Mouse (Mus musculus): ENCODE measurements around the gene Bud23. TPM values are rescaled to one million over a fixed set of nuclear protein-coding genes. Genes with fewer than 3 reads are reported as not detected.
"Not testable (repeated sequence)": the region's sequence is repeated elsewhere in the genome, so short reads cannot be mapped to it uniquely, and the experiment has no call there.

Bud23 gene
- 98.6 and 112 TPM in 2 replicates for polyA plus RNA-seq (2015; fragmentation: Nextera tagmentation; extraction: Ambion mirVana)

DNA sequence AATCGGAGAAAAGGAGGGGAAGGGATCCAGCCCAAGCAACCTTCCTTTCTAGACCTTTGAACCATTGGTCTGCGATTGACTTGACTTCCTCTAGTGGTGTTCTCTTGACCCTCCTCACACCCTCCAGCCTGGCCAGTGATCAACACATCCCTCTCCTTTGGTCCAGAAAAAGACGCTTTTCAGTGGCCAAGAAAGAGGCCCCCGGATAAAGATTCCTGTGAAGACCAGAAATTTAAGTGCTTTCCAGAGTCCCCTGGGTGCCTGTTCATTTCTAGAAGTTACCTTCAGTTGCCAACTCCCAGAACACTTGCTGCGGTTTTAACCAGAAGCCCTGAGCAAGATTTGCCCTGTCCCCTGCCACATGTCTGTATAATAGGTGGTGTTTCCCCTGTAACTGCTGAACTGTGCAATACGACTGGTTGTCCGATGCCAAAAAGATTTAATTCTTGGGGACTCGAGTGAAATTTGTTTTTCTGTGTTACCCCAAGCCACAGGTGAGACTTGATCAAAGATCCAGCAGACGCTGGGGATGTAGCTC, at the start of gene Bud23:
Gene Bud23 (minus strand): TSS at position 51 of the 538 bp plus-strand sequence.
- peak within 1 kb of the TSS; percentile 96 for H3K4me2 ChIP-seq
- peak within 1 kb of the TSS; percentile 23; the same call in 1 of the 2 replicates for H3K27ac ChIP-seq
- H3K9ac ChIP-seq = peak within 1 kb of the TSS; percentile 73
- peaks cover 11% of the 10 kb centered on the region; the same call in 1 of the 2 replicates for H3K4me1 ChIP-seq
- ATAC-seq (ENCODE audit: insufficient read depth, low FRiP score, low read depth); H3K27me3 ChIP-seq (replicated peaks); H3K9me3 ChIP-seq: not testable (repeated sequence)
- H3K4me3 ChIP-seq (replicated peaks) = peak within 1 kb of the TSS; percentile 92
- WGBS = 73% methylated on average over 9 of the region's 9 CpGs
- H3K36me3 ChIP-seq = peaks cover 25% of the 10 kb centered on the region

DNA sequence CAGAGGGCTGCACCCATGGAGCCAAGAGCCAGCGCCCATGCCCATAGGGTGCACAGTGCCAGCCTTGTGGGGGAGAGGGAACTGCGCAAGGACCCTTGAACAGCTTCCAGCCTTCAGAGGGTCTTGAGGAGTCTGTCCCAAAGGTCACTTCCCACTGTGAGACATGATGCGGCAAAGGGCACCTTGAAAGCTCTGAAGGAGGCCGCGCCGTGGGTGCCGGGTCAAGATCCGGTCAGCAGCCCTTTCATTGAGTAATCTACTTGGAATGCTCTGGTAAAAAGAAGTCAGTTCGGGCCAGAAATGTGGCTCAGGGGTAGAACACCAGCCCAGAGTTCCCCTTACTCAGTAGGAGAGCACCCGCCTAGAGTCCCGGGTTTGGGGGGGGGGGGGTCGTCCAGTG, 49.0 kb upstream of the Bud23 start:
- no peak overlapping the region for H3K4me2 ChIP-seq
- no peaks in the 10 kb centered on the region for H3K9me3 ChIP-seq
- peaks cover 6% of the 10 kb centered on the region for H3K27me3 ChIP-seq (replicated peaks)
- no peak for ATAC-seq (ENCODE audit: insufficient read depth, low FRiP score, low read depth)
- peaks cover 3% of the 10 kb centered on the region for H3K4me1 ChIP-seq
- H3K36me3 ChIP-seq = no peaks in the 10 kb centered on the region
- no peak overlapping the region for H3K27ac ChIP-seq
- no peak overlapping the region for H3K4me3 ChIP-seq (replicated peaks)
- WGBS = 88% methylated on average over 12 of the region's 12 CpGs
- H3K9ac ChIP-seq = no peak overlapping the region

DNA sequence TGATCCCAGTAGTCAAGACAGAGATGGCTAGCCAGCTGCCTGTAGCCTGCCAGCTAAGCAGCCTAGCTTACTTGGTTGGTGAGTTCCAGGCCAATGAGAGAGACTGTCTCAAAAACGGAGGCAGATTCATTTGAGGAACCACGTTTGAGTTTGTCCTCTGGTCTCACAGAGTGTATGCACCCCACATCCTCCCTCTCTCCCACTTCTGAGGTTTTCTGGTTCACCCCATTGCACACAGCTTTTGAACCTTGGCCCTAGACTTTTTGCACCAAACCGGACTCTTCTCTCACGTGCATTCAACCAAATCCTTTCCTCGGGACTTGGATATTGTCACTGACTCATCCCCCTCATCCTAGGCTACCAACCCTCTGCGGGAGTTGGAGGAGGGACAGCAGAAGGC, 45.2 kb upstream of the Bud23 start:
- WGBS = 76% methylated on average over 6 of the region's 6 CpGs
- Histone ChIP-seq H3K36me3 (no peaks in the 10 kb centered on the region), H3K4me3 (replicated peaks) (no peak overlapping the region), H3K27me3 (replicated peaks) (peaks cover 30% of the 10 kb centered on the region), H3K4me2 (no peak overlapping the region), H3K4me1 (peaks cover 16% of the 10 kb centered on the region), H3K9me3 (no peaks in the 10 kb centered on the region), H3K9ac (no peak overlapping the region), H3K27ac (no peak overlapping the region)
- ATAC-seq (ENCODE audit: insufficient read depth, low FRiP score, low read depth) = no peak

DNA sequence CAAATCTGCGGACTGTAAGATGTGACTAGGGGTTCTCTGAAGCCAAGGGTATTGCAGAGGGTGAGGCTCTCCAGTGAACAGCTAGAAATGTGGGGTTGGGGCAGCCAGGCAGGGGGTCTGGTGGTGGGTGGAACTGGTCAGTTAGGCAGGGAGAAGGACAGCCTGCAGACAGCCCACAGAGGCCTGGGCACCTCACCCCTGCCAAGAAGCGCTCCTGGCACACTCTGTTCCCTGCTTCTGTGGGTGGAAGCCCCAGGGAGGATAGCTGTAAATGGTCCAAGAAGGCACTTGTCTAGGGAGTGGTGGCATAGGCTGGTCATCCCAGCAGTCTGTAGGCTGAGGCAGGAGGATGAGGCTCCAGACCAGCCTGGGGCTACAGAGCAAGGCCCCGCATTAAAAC, 44.7 kb upstream of the Bud23 start:
- Histone ChIP-seq H3K27ac (no peak overlapping the region), H3K36me3 (no peaks in the 10 kb centered on the region), H3K4me2 (no peak overlapping the region), H3K27me3 (replicated peaks) (peaks cover 30% of the 10 kb centered on the region), H3K9ac (no peak overlapping the region), H3K4me1 (peaks cover 16% of the 10 kb centered on the region), H3K9me3 (no peaks in the 10 kb centered on the region), H3K4me3 (replicated peaks) (no peak overlapping the region)
- 88% methylated on average over 3 of the region's 3 CpGs for WGBS
- ATAC-seq (ENCODE audit: insufficient read depth, low FRiP score, low read depth) = no peak

DNA sequence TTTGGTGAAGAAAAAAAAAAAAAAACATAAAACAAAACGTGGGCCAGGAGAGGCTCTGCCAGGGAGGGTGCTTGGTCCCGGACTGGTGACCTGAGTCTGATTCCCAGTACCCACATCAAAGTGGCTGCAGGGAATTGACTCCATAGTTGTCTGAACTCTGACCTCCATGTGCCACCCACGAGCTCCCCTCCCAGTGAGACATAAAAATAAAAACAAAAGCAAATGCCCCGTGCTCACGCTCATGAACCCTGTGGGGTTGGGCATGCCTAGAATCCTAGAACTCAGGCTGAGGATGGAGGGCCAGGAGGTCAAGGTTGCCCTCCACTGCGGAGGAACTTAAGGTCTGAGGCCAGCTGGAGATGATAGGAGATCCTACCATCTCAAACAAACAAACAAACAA, 44.3 kb upstream of the Bud23 start:
- no peak overlapping the region for H3K4me3 ChIP-seq (replicated peaks)
- no peaks in the 10 kb centered on the region for H3K36me3 ChIP-seq
- ATAC-seq (ENCODE audit: insufficient read depth, low FRiP score, low read depth) = no peak
- no peaks in the 10 kb centered on the region for H3K9me3 ChIP-seq
- no peak overlapping the region for H3K4me2 ChIP-seq
- H3K4me1 ChIP-seq = peaks cover 16% of the 10 kb centered on the region
- no peak overlapping the region for H3K9ac ChIP-seq
- peaks cover 30% of the 10 kb centered on the region for H3K27me3 ChIP-seq (replicated peaks)
- no peak overlapping the region for H3K27ac ChIP-seq
- 67% methylated on average over 6 of the region's 6 CpGs for WGBS

DNA sequence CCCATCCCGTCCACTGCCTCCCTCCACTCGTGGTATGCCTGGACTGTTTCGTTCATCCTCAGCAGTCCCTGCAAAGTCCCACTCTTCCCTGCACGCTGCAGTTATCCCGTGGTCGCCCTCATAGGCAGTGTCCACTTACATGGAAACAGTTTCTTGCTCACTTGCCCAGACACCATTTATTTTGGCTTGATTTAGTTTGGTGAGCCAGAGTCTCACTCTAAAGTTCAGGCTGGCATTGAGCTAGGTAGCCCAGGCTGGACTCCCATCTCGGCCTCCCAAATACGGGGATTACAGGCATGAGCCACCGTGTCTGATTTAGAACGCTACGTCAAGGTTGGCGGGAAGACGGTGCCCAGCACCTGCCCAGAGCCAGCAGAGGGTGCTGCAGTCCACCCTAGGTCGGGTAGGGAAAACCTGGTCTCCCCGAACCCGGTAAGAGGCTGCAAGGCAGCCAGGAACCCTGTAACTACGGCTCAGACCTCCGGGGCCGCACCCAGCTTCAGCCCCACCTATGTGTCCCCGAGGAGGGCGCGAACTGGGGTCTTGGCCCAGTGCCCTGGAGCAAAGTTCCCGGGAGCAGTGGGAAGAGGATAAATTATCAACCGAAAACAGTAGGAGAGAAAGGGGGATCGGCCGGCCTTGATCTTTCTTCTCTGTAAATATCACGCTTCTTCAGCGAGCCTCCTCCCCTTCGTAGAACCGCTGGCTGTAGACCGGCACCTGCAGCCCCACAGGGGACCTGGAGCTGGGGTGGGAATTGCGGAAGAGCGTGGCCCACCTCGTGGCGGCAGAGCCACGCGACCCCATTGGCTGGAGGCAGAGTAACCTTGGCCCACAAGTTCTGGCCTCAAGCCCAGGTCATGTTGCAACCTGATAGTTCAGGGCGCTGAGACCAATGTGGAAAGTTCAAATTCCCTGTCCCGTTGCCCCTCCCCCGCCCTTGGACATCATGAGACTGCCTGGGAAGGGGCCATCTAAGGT, 43.1 kb upstream of the Bud23 start:
- Histone ChIP-seq H3K9ac (no peak overlapping the region), H3K36me3 (no peaks in the 10 kb centered on the region), H3K4me1 (peaks cover 16% of the 10 kb centered on the region), H3K4me3 (replicated peaks) (peak overlapping the region; percentile 51), H3K4me2 (peak overlapping the region; percentile 93), H3K27me3 (replicated peaks) (peaks cover 30% of the 10 kb centered on the region), H3K9me3 (no peaks in the 10 kb centered on the region), H3K27ac (no peak overlapping the region)
- WGBS = 5% methylated on average over 40 of the region's 40 CpGs
- ATAC-seq (ENCODE audit: insufficient read depth, low FRiP score, low read depth) = peak; percentile 58

DNA sequence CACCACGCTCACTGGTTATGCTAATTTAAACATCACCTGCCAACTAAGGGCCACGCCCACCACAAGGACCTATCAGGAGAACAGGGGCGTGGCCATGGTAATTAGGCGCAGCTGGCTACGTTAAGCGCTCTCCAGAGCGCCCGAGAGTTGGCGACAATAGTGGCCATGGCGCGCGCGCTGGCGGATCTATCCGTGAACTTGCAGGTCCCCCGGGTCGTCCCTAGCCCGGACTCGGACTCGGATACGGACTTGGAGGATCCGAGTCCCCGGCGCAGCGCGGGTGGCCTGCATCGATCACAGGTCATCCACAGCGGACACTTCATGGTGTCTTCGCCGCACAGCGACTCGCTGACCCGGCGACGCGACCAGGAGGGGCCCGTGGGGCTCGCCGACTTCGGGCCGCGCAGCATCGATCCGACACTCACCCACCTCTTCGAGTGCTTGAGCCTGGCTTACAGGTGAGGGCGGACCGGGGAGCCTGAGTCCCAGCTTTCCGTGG, 42.0 kb upstream of the Bud23 start:
- peaks cover 16% of the 10 kb centered on the region for H3K4me1 ChIP-seq
- WGBS = under 1% methylated on average over 48 of the region's 48 CpGs
- H3K27ac ChIP-seq = no peak overlapping the region

DNA sequence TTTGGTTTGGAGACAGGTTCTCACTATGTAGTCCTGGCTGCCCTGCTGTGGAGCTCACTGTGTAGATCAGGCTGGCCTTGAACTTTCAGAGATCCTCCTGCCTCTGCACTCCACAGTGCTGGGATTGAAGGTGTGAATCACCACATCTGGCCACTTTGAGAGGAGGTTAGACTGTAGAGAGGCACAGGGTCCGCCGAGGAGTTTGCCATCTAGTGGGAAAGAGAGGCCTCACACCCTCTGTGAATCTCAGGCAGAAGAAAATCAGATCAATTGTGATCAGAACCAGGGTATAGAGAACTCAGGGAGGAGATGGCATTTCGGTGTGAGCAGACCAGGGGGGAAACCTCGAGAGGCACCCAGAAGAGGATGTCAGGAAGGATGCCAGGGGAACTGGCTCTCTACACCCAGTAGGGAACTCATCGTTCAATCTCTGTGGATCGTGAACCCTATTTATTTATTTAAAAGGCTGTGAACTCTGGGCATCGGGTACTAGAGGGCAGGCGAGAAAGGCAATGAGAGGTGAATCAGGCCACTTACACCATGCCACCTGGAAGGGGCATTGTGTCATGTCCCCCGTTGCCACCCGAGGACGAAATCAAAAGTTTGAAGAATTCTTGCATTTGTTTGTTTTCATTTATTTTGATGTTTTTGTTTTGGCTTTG, 39.4 kb upstream of the Bud23 start:
- no peaks in the 10 kb centered on the region for H3K36me3 ChIP-seq
- no peak overlapping the region for H3K4me2 ChIP-seq
- H3K9ac ChIP-seq = no peak overlapping the region
- 63% methylated on average over 11 of the region's 11 CpGs for WGBS
- H3K4me3 ChIP-seq (replicated peaks) = no peak overlapping the region
- ATAC-seq (ENCODE audit: insufficient read depth, low FRiP score, low read depth) = no peak
- H3K4me1 ChIP-seq = peaks cover 16% of the 10 kb centered on the region
- no peaks in the 10 kb centered on the region for H3K9me3 ChIP-seq
- H3K27ac ChIP-seq = no peak overlapping the region
- H3K27me3 ChIP-seq (replicated peaks) = peaks cover 25% of the 10 kb centered on the region

More for the DNA sequence above, 42.0 kb upstream of the Bud23 start:
- H3K27me3 ChIP-seq (replicated peaks) = peaks cover 30% of the 10 kb centered on the region
- H3K9ac ChIP-seq = peak overlapping the region; percentile 25; the same call in 1 of the 2 replicates
- H3K4me2 ChIP-seq = peak overlapping the region; percentile 93
- H3K9me3 ChIP-seq = no peaks in the 10 kb centered on the region
- peak overlapping the region; percentile 51 for H3K4me3 ChIP-seq (replicated peaks)
- peak; percentile 84 for ATAC-seq (ENCODE audit: insufficient read depth, low FRiP score, low read depth)
- no peaks in the 10 kb centered on the region for H3K36me3 ChIP-seq

DNA sequence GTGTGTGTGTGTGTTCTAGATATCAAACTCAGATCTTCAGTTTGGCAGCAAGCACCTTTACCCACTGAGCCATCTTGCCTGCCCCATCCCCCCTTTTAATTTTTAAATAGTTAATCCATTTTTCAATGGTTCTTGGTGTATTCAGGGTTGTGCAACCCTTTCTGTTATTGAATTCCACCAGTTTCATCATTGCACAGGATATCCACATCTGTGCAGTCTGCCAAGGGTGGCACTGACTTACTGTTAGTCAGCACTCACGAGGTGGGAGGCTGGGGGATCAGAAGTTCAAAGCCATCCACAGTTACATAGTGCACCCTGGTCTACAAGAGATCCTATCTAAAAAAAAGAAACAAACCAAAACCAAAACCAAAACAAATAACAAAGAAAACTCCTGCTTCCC, 36.2 kb upstream of the Bud23 start:
- no peak overlapping the region for H3K9ac ChIP-seq
- H3K4me3 ChIP-seq (replicated peaks) = no peak overlapping the region
- 48% methylated on average over 1 of the region's 1 CpGs for WGBS
- no peak for ATAC-seq (ENCODE audit: insufficient read depth, low FRiP score, low read depth)
- no peaks in the 10 kb centered on the region for H3K36me3 ChIP-seq
- H3K27ac ChIP-seq = no peak overlapping the region
- H3K4me1 ChIP-seq = no peaks in the 10 kb centered on the region
- no peaks in the 10 kb centered on the region; the same call in 1 of the 2 replicates for H3K27me3 ChIP-seq (replicated peaks)
- H3K4me2 ChIP-seq = no peak overlapping the region
- no peaks in the 10 kb centered on the region for H3K9me3 ChIP-seq

DNA sequence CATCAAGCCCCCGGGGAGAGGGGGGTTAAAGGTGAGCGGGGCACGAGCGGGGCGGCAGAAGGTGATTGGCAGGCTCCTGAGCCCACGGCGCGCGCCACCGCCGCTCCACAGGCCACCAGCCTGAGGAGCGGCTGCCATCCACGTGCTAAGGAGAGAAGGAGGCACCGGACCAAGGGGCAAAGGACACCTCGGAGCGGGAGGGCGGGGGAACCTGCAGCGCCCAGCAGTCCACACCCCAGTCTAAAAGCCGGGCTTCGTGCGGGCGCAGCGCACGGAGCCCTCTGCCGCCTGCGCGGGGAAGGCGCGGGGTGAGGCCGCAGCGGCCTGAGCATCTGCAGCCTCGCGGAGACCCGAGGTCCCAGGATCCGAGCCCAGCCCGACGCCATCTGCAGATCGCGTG, 24.9 kb upstream of the Bud23 start, which contains the start of gene Mlxipl:
Gene Mlxipl (plus strand): TSS at position 238 of the 400 bp plus-strand sequence.
- Histone ChIP-seq H3K9ac (no peak within 1 kb of the TSS), H3K4me1 (peaks cover 7% of the 10 kb centered on the region), H3K9me3 (no peaks in the 10 kb centered on the region), H3K4me2 (peak within 1 kb of the TSS; percentile 46), H3K27me3 (replicated peaks) (peaks cover 36% of the 10 kb centered on the region), H3K27ac (no peak within 1 kb of the TSS), H3K36me3 (no peaks in the 10 kb centered on the region), H3K4me3 (replicated peaks) (peak within 1 kb of the TSS; percentile 14; the same call in 1 of the 2 replicates)
- no peak for ATAC-seq (ENCODE audit: insufficient read depth, low FRiP score, low read depth)
- 1% methylated on average over 38 of the region's 39 CpGs for WGBS

DNA sequence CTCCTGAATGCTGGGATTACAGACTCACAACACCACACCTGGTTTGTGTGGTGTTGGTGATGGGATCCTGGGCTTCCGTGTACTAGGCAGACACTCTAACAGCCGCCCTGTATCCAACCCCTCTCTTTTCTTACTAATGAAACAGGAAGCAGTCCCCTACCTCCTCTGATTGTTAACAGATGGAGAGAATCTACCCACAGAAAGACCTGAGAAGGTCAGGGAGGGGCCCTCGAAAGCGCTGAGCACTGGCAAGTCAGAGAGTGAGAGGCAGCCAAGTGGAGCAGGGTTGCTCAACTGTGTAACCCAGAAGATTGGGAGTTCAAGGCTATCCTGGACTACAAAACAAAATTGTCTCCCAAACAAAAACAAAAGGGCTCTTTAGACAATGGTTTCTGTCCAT, 22.1 kb upstream of the Bud23 start:
- Histone ChIP-seq H3K36me3 (no peaks in the 10 kb centered on the region), H3K4me2 (no peak overlapping the region), H3K9ac (no peak overlapping the region), H3K9me3 (no peaks in the 10 kb centered on the region), H3K27me3 (replicated peaks) (peaks cover 32% of the 10 kb centered on the region), H3K4me1 (peaks cover 7% of the 10 kb centered on the region), H3K27ac (no peak overlapping the region), H3K4me3 (replicated peaks) (no peak overlapping the region)
- no peak for ATAC-seq (ENCODE audit: insufficient read depth, low FRiP score, low read depth)
- 55% methylated on average over 4 of the region's 4 CpGs for WGBS
